Mouse (Mus musculus) forebrain, embryonic 14.5 days (tissue): ENCODE results near the gene Spata16. TPM values are rescaled to one million over a fixed set of nuclear protein-coding genes. Genes with fewer than 3 reads are reported as not detected.
"Not testable (repeated sequence)": the region's sequence is repeated elsewhere in the genome, so short reads cannot be mapped to it uniquely, and the experiment has no call there.

ENCODE experiments used
- ATAC-seq: fragments of 200-750 bp; cut with Nextera tagmentation; 2 replicates; pipeline ENCODE4 v1.8.0; 2017; ENCODE audit warnings: mild to moderate bottlenecking, moderate library complexity
- DNase-seq: peaks from one replicate; pipeline ENCODE4 v3.0.0-alpha.2; 2015; ENCODE audit warnings: low spot score
- H3K27ac ChIP-seq: fragments of 300-500 bp; sonication (generic); 2 replicates; pipeline ENCODE4 v1.5.1; 2014; ENCODE audit warnings: low read depth, mild to moderate bottlenecking, control low read depth, low read length, moderate library complexity
- H3K27me3 ChIP-seq: fragments of 300-500 bp; sonication (generic); replicated peaks from 2 replicates; pipeline ENCODE4 v1.6.1; 2014; ENCODE audit warnings: low read length, control low read depth, mixed read lengths; ENCODE audit not compliant: control insufficient read depth, insufficient read depth
- H3K36me3 ChIP-seq: fragments of 300-500 bp; sonication (generic); 2 replicates; pipeline ENCODE4 v1.6.1; 2014; ENCODE audit warnings: low read length, control low read depth; ENCODE audit not compliant: control insufficient read depth, insufficient read depth
- H3K4me1 ChIP-seq: fragments of 300-500 bp; sonication (generic); 2 replicates; pipeline ENCODE4 v1.6.1; 2014; ENCODE audit warnings: antibody characterized with exemption, low read length, control low read depth; ENCODE audit not compliant: control insufficient read depth, insufficient read depth
- H3K4me2 ChIP-seq: fragments of 300-500 bp; sonication (generic); 2 replicates; pipeline ENCODE4 v1.6.1; 2014; ENCODE audit warnings: mild to moderate bottlenecking, control low read depth, low read length
- H3K4me3 ChIP-seq: fragments of 300-500 bp; sonication (generic); 2 replicates; pipeline ENCODE4 v1.5.1; 2014; ENCODE audit warnings: low read depth, low read length, control low read depth
- H3K9ac ChIP-seq: fragments of 300-500 bp; sonication (generic); 2 replicates; pipeline ENCODE4 v1.6.1; 2014; ENCODE audit warnings: mild to moderate bottlenecking, low read length, control low read depth, moderate library complexity
- H3K9me3 ChIP-seq: fragments of 300-500 bp; sonication (generic); replicated peaks from 2 replicates; pipeline ENCODE4 v1.6.1; 2016; ENCODE audit warnings: low read length, control low read depth, mixed read lengths; ENCODE audit not compliant: control insufficient read depth
- WGBS: fragments of 180-500 bp; shearing (Covaris S2); extraction: QIAGEN DNeasy Blood & Tissue Kit; methylation state at CpG from one replicate; pipeline ENCODE4 v1.1.7; 2014; 5-methylcytosine and 5-hydroxymethylcytosine counted together
- polyA plus RNA-seq: library from polyadenylated mRNA; unstranded; fragments of >200 nt; fragmentation: Nextera tagmentation; extraction: Ambion mirVana; gene quantifications from 2 replicates; pipeline ENCODE4 v1.2.1, GENCODE M21; 2014

Gene Spata16
- polyA plus RNA-seq, 1 experiment from 2014 or later, result 0.17 TPM

- H3K9me3 ChIP-seq, result no peaks in the 10 kb centered on the region
- peak overlapping the region; percentile 27; the same call in 1 of the 2 replicates for H3K27ac ChIP-seq
- H3K4me2 ChIP-seq, result no peak overlapping the region
- peak; percentile 51; the same call in 1 of the 2 replicates for ATAC-seq
- 63% methylated on average over 7 of the region's 7 CpGs for WGBS
- H3K4me3 ChIP-seq, result no peak overlapping the region
- peak; percentile 51 for DNase-seq
- no peaks in the 10 kb centered on the region for H3K27me3 ChIP-seq
- no peaks in the 10 kb centered on the region for H3K36me3 ChIP-seq
- no peaks in the 10 kb centered on the region for H3K4me1 ChIP-seq
- H3K9ac ChIP-seq, result no peak overlapping the region
These were observed 9.4 kb downstream of the Spata16 start for GRCm38 (mm10) chr3:26646834-26647233.

- Histone ChIP-seq H3K9ac (no peak overlapping the region), H3K4me2 (no peak overlapping the region), H3K27me3 (no peaks in the 10 kb centered on the region), H3K27ac (no peak overlapping the region), H3K9me3 (no peaks in the 10 kb centered on the region), H3K4me3 (no peak overlapping the region), H3K36me3 (no peaks in the 10 kb centered on the region), H3K4me1 (no peaks in the 10 kb centered on the region)
- ATAC-seq, result no peak
- 79% methylated on average over 3 of the region's 3 CpGs for WGBS
- no peak for DNase-seq
These were observed 48.4 kb downstream of the Spata16 start for GRCm38 (mm10) chr3:26685832-26686231.

- peak; percentile 71; the same call in 1 of the 2 replicates for ATAC-seq
- 41% methylated on average over 5 of the region's 5 CpGs for WGBS
- H3K9me3 ChIP-seq, H3K27ac ChIP-seq, H3K27me3 ChIP-seq, H3K4me3 ChIP-seq, H3K4me2 ChIP-seq, H3K36me3 ChIP-seq, H3K4me1 ChIP-seq, H3K9ac ChIP-seq: not testable (repeated sequence)
- peak; percentile 6 for DNase-seq
These were observed 72.1 kb downstream of the Spata16 start for GRCm38 (mm10) chr3:26709492-26709891.

- ATAC-seq, result no peak
- Histone ChIP-seq H3K4me3 (no peak overlapping the region), H3K27me3 (no peaks in the 10 kb centered on the region), H3K9me3 (no peaks in the 10 kb centered on the region), H3K9ac (no peak overlapping the region), H3K4me2 (no peak overlapping the region), H3K4me1 (no peaks in the 10 kb centered on the region), H3K27ac (no peak overlapping the region), H3K36me3 (no peaks in the 10 kb centered on the region)
- no peak for DNase-seq
- 68% methylated on average over 6 of the region's 6 CpGs for WGBS
These were observed 90.1 kb downstream of the Spata16 start for GRCm38 (mm10) chr3:26727526-26727925.

GRCm38 (mm10) chr3:26750492-26750891, 113.1 kb downstream of the Spata16 start:
- no peak overlapping the region for H3K9ac ChIP-seq
- no peaks in the 10 kb centered on the region for H3K27me3 ChIP-seq
- no peak overlapping the region for H3K4me3 ChIP-seq
- no peaks in the 10 kb centered on the region for H3K36me3 ChIP-seq
- no peak overlapping the region for H3K4me2 ChIP-seq
- H3K9me3 ChIP-seq, result no peaks in the 10 kb centered on the region
- DNase-seq (no peak), ATAC-seq (no peak)
- H3K4me1 ChIP-seq, result no peaks in the 10 kb centered on the region
- 89% methylated on average over 2 of the region's 2 CpGs for WGBS
- no peak overlapping the region for H3K27ac ChIP-seq

GRCm38 (mm10) chr3:26752441-26752840, 115.0 kb downstream of the Spata16 start:
- H3K4me2 ChIP-seq, result no peak overlapping the region
- no peak for DNase-seq
- 90% methylated on average over 6 of the region's 6 CpGs for WGBS
- H3K27ac ChIP-seq, result no peak overlapping the region
- no peaks in the 10 kb centered on the region for H3K36me3 ChIP-seq
- H3K9ac ChIP-seq, result no peak overlapping the region
- ATAC-seq, result no peak
- no peak overlapping the region for H3K4me3 ChIP-seq
- no peaks in the 10 kb centered on the region for H3K27me3 ChIP-seq
- no peaks in the 10 kb centered on the region for H3K4me1 ChIP-seq
- H3K9me3 ChIP-seq, result no peaks in the 10 kb centered on the region

GRCm38 (mm10) chr3:26793334-26794101, 156.1 kb downstream of the Spata16 start:
- DNase-seq (no peak), ATAC-seq (no peak)
- Histone ChIP-seq H3K27me3 (no peaks in the 10 kb centered on the region), H3K4me3 (no peak overlapping the region), H3K27ac (no peak overlapping the region), H3K4me1 (no peaks in the 10 kb centered on the region), H3K9me3 (no peaks in the 10 kb centered on the region), H3K9ac (no peak overlapping the region), H3K36me3 (no peaks in the 10 kb centered on the region), H3K4me2 (no peak overlapping the region)
- 84% methylated on average over 12 of the region's 12 CpGs for WGBS

- 0 out of 2 replicates have a peak, but pooled peaks have one; percentile 20 for ATAC-seq
- 59% methylated on average over 7 of the region's 7 CpGs for WGBS
- Histone ChIP-seq H3K27me3 (no peaks in the 10 kb centered on the region), H3K4me3 (no peak overlapping the region), H3K9ac (no peak overlapping the region), H3K9me3 (no peaks in the 10 kb centered on the region), H3K4me2 (no peak overlapping the region), H3K36me3 (no peaks in the 10 kb centered on the region), H3K4me1 (no peaks in the 10 kb centered on the region), H3K27ac (no peak overlapping the region)
- DNase-seq, result peak; percentile 14
These were observed 158.6 kb downstream of the Spata16 start for GRCm38 (mm10) chr3:26795851-26796538.

GRCm38 (mm10) chr3:26796954-26797353, 159.5 kb downstream of the Spata16 start:
- H3K4me1 ChIP-seq, result no peaks in the 10 kb centered on the region
- DNase-seq (no peak), ATAC-seq (no peak)
- H3K9ac ChIP-seq, result no peak overlapping the region
- no peaks in the 10 kb centered on the region for H3K27me3 ChIP-seq
- H3K9me3 ChIP-seq, result no peaks in the 10 kb centered on the region
- 70% methylated on average over 1 of the region's 1 CpGs for whole genome bisulfite sequencing
- no peak overlapping the region for H3K4me2 ChIP-seq
- H3K36me3 ChIP-seq, result no peaks in the 10 kb centered on the region
- no peak overlapping the region for H3K4me3 ChIP-seq
- H3K27ac ChIP-seq, result no peak overlapping the region
